ENCODE assay signal across 17 mouse cellular contexts in genomic region chr16:34484921-34485320, GRCm38 (mm10).
DNase-seq lines count a peak whose midpoint lies in the region; ATAC-seq and TF ChIP-seq lines count a peak whose summit lies in the region.
"Had no signal": no experiment of that assay in that cellular context is flagged by ENCODE, and none has a peak within 500 bp of the region (broad histone marks: within the 10 kb centered on the region; RNA-seq: fewer than 3 reads in every experiment).

No protein-coding gene starts in this region.

- no peak overlapping the region for H3K4me3 ChIP-seq in heart, embryonic 13.5 days
- H3K4me3 ChIP-seq in heart, adult 2 months = no peak overlapping the region
- H3K4me3 ChIP-seq in midbrain, embryonic 14.5 days (replicated peaks; ENCODE audit: low read depth, low read length) = no peak overlapping the region
- H3K4me3 ChIP-seq in midbrain, embryonic 10.5 days = no peak overlapping the region
- no peak overlapping the region for H3K4me3 ChIP-seq in limb, embryonic 10.5 days
- H3K4me3 ChIP-seq: erythroblast, embryonic 14.5 days; neural tube, embryonic 12.5 days had no signal

- no peaks in the 10 kb centered on the region for H3K9me3 ChIP-seq in heart, embryonic 13.5 days
- no peaks in the 10 kb centered on the region for H3K9me3 ChIP-seq in midbrain, embryonic 14.5 days (ENCODE audit: control insufficient read depth, low read length)
- H3K9me3 ChIP-seq in midbrain, embryonic 10.5 days (replicated peaks) = no peaks in the 10 kb centered on the region
- H3K9me3 ChIP-seq in limb, embryonic 10.5 days (replicated peaks) = no peaks in the 10 kb centered on the region
- H3K9me3 ChIP-seq: neural tube, embryonic 12.5 days had no signal

- peak overlapping the region; percentile 82 for H3K27ac ChIP-seq in heart, embryonic 13.5 days (replicated peaks)
- no peak overlapping the region for H3K27ac ChIP-seq in heart, adult 2 months
- 0 out of 2 replicates have a peak overlapping the region, but pooled peaks have one; percentile 8 for H3K27ac ChIP-seq in midbrain, embryonic 14.5 days (replicated peaks; ENCODE audit: low read depth, low read length)
- H3K27ac ChIP-seq in midbrain, embryonic 10.5 days (replicated peaks) = no peak overlapping the region
- H3K27ac ChIP-seq in limb, embryonic 10.5 days = no peak overlapping the region
- H3K27ac ChIP-seq: hindbrain, embryonic 14.5 days; neural tube, embryonic 12.5 days had no signal

- peak overlapping the region; percentile 40; the same call in 1 of the 2 replicates for H3K9ac ChIP-seq in heart, embryonic 13.5 days
- no peak overlapping the region for H3K9ac ChIP-seq in heart, adult 2 months (ENCODE audit: low read depth, low read length)
- H3K9ac ChIP-seq in midbrain, embryonic 14.5 days (replicated peaks; ENCODE audit: low read length) = no peak overlapping the region
- H3K9ac ChIP-seq: hindbrain, embryonic 14.5 days; neural tube, embryonic 12.5 days had no signal

- H3K36me3 ChIP-seq in heart, embryonic 13.5 days = no peaks in the 10 kb centered on the region
- H3K36me3 ChIP-seq in heart, adult 2 months (ENCODE audit: control insufficient read depth, insufficient read depth, low read length) = no peaks in the 10 kb centered on the region
- H3K36me3 ChIP-seq in midbrain, embryonic 14.5 days (ENCODE audit: control insufficient read depth, insufficient read depth, low read length) = no peaks in the 10 kb centered on the region
- no peaks in the 10 kb centered on the region for H3K36me3 ChIP-seq in midbrain, embryonic 10.5 days
- H3K36me3 ChIP-seq in limb, embryonic 10.5 days = no peaks in the 10 kb centered on the region
- H3K36me3 ChIP-seq: neural tube, embryonic 12.5 days had no signal

- TF ChIP-seq EP300 in heart, adult 2 months (IDR thresholded peaks at IDR 0.05; ENCODE audit: insufficient read depth, low read depth, low read length) = no peak

- no peaks in the 10 kb centered on the region for H3K27me3 ChIP-seq in heart, embryonic 13.5 days (replicated peaks)
- H3K27me3 ChIP-seq in heart, adult 2 months (ENCODE audit: control insufficient read depth, insufficient read depth, low read length) = no peaks in the 10 kb centered on the region
- no peaks in the 10 kb centered on the region for H3K27me3 ChIP-seq in midbrain, embryonic 14.5 days (ENCODE audit: control insufficient read depth, insufficient read depth, low read length)
- H3K27me3 ChIP-seq in midbrain, embryonic 10.5 days (ENCODE audit: low read depth, poor library complexity, severe bottlenecking) = no peaks in the 10 kb centered on the region
- H3K27me3 ChIP-seq in limb, embryonic 10.5 days (ENCODE audit: low read depth, poor library complexity, severe bottlenecking) = no peaks in the 10 kb centered on the region
- H3K27me3 ChIP-seq: neural tube, embryonic 12.5 days; Patski had no signal

- DNase-seq in heart, adult 2 months = no peak
- DNase-seq in midbrain, embryonic 14.5 days = no peak
- no peak for DNase-seq in midbrain, embryonic 10.5 days (ENCODE audit: low spot score)
- DNase-seq in adrenal gland, postnatal 14 days = peak; percentile 42
- no peak for DNase-seq in spleen, postnatal 36 days (ENCODE audit: low spot score in 2 of 2)
- DNase-seq in limb, embryonic 10.5 days (ENCODE audit: low spot score) = no peak
- DNase-seq: gastrocnemius, postnatal 10 days; kidney, adult 18-20 months; kidney, postnatal 14 days; lung, adult 2 months; right cerebral cortex, postnatal 25 days; thymus, adult 18-20 months had no signal

- intact Hi-C loops in heart, adult 2 months (cut with DNase I) = no loop called here

- no peaks in the 10 kb centered on the region for H3K79me2 ChIP-seq in heart, adult 2 months (replicated peaks; ENCODE audit: control insufficient read depth, insufficient read depth, low read length)

- H3K4me1 ChIP-seq in heart, embryonic 13.5 days = peaks cover 41% of the 10 kb centered on the region
- peaks cover 5% of the 10 kb centered on the region for H3K4me1 ChIP-seq in heart, adult 2 months (ENCODE audit: control insufficient read depth, insufficient read depth, low read length)
- peaks cover 16% of the 10 kb centered on the region for H3K4me1 ChIP-seq in midbrain, embryonic 14.5 days (ENCODE audit: control insufficient read depth, insufficient read depth, low read length)
- H3K4me1 ChIP-seq in midbrain, embryonic 10.5 days = peaks cover 20% of the 10 kb centered on the region
- peaks cover 38% of the 10 kb centered on the region for H3K4me1 ChIP-seq in limb, embryonic 10.5 days

- 25% methylated on average over 3 of the region's 3 CpGs for WGBS in heart, embryonic 13.5 days
- WGBS in heart, adult 2 months = 54% methylated on average over 3 of the region's 3 CpGs
- WGBS in midbrain, embryonic 14.5 days = 70% methylated on average over 3 of the region's 3 CpGs
- 65% methylated on average over 3 of the region's 3 CpGs for WGBS in midbrain, embryonic 10.5 days
- WGBS in limb, embryonic 10.5 days = 53% methylated on average over 3 of the region's 3 CpGs

- no peak for ATAC-seq in heart, embryonic 13.5 days (ENCODE audit: extremely low read depth, insufficient number of reproducible peaks, low FRiP score, low TSS enrichment)
- ATAC-seq in midbrain, embryonic 14.5 days (ENCODE audit: low FRiP score, low TSS enrichment) = no peak
- ATAC-seq: Patski had no signal

- TF ChIP-seq POLR2A in heart, adult 2 months (IDR thresholded peaks at IDR 0.05; ENCODE audit: insufficient read depth, low read depth, low read length) = no peak

- no peak overlapping the region for H3K4me2 ChIP-seq in heart, embryonic 13.5 days
- H3K4me2 ChIP-seq in midbrain, embryonic 14.5 days (ENCODE audit: low read length) = no peak overlapping the region
- H3K4me2 ChIP-seq: hindbrain, embryonic 14.5 days; neural tube, embryonic 12.5 days had no signal

- TF ChIP-seq CTCF in heart, adult 2 months (IDR thresholded peaks at IDR 0.05) = no peak

Comparison
In these comparisons a context has a peak if more than half of its experiments do, and no peak if none do; other contexts are left out.
1. H3K27ac ChIP-seq: peak in heart, embryonic 13.5 days (single experiment) and midbrain, embryonic 14.5 days (single experiment); none in heart, adult 2 months (single experiment), midbrain, embryonic 10.5 days (single experiment) and limb, embryonic 10.5 days (single experiment).